In genomic region chr4:65242434-65242931, GRCm38 (mm10) we compare ENCODE assay signal across 10 mouse cellular contexts.
DNase-seq lines count a peak whose midpoint lies in the region; ATAC-seq and TF ChIP-seq lines count a peak whose summit lies in the region.
"Had no signal": no experiment of that assay in that cellular context is flagged by ENCODE, and none has a peak within 500 bp of the region (broad histone marks: within the 10 kb centered on the region; RNA-seq: fewer than 3 reads in every experiment).

No protein-coding gene starts in this region.

- no peak overlapping the region for H3K4me2 ChIP-seq in lung, embryonic 15.5 days
- H3K4me2 ChIP-seq: forebrain, embryonic 13.5 days; hindbrain, embryonic 15.5 days; liver, embryonic 11.5 days had no signal

- H3K4me3 ChIP-seq in lung, embryonic 15.5 days: no peak overlapping the region
- no peak overlapping the region for H3K4me3 ChIP-seq in lung, adult 2 months (replicated peaks; ENCODE audit: extremely low read depth, low read depth, low read length)
- no peak overlapping the region for H3K4me3 ChIP-seq in embryonic fibroblast, embryonic 13.5 days (ENCODE audit: insufficient read depth, low read length)
- no peak overlapping the region for H3K4me3 ChIP-seq in olfactory bulb, adult 2 months (ENCODE audit: insufficient read depth, low read depth, low read length)
- H3K4me3 ChIP-seq: forebrain, embryonic 13.5 days; hindbrain, embryonic 15.5 days had no signal

- no peak overlapping the region for H3K27ac ChIP-seq in lung, embryonic 15.5 days
- H3K27ac ChIP-seq in embryonic fibroblast, embryonic 13.5 days (ENCODE audit: insufficient read depth, low read length): peak overlapping the region; percentile 37; the same call in 1 of the 2 replicates
- H3K27ac ChIP-seq in olfactory bulb, adult 2 months (ENCODE audit: insufficient read depth, low read depth, low read length): peak overlapping the region; percentile 63; the same call in 1 of the 2 replicates
- H3K27ac ChIP-seq: forebrain, embryonic 13.5 days; hindbrain, embryonic 15.5 days had no signal

- no peaks in the 10 kb centered on the region; the same call in 1 of the 2 replicates for H3K4me1 ChIP-seq in lung, embryonic 15.5 days
- H3K4me1 ChIP-seq in lung, adult 2 months (ENCODE audit: control insufficient read depth, insufficient read depth, low read length): no peaks in the 10 kb centered on the region
- H3K4me1 ChIP-seq in embryonic fibroblast, embryonic 13.5 days (ENCODE audit: control insufficient read depth, insufficient read depth, low read length): peaks cover 10% of the 10 kb centered on the region
- peaks cover 8% of the 10 kb centered on the region for H3K4me1 ChIP-seq in olfactory bulb, adult 2 months (ENCODE audit: control insufficient read depth, insufficient read depth, low read length)
- H3K4me1 ChIP-seq: hindbrain, embryonic 15.5 days had no signal

- H3K9ac ChIP-seq in lung, embryonic 15.5 days: no peak overlapping the region
- H3K9ac ChIP-seq: forebrain, embryonic 13.5 days; hindbrain, embryonic 15.5 days had no signal

- TF ChIP-seq POLR2A in lung, adult 2 months (IDR thresholded peaks at IDR 0.05; ENCODE audit: borderline replicate concordance, extremely low read depth, low read depth, low read length): no peak
- TF ChIP-seq POLR2A in embryonic fibroblast, embryonic 13.5 days (IDR thresholded peaks at IDR 0.05; ENCODE audit: low read depth, low read length): no peak
- TF ChIP-seq POLR2A in olfactory bulb, adult 2 months (IDR thresholded peaks at IDR 0.05; ENCODE audit: insufficient read depth, low read depth, low read length): no peak

- WGBS in lung, embryonic 15.5 days: 7% methylated on average over 3 of the region's 3 CpGs
- 23% methylated on average over 3 of the region's 3 CpGs for WGBS in lung, adult 2 months
- WGBS in olfactory bulb, adult 2 months: 20% methylated on average over 3 of the region's 3 CpGs

- DNase-seq in lung, adult 2 months: no peak
- DNase-seq in adrenal gland, postnatal 10 days: peak; percentile 27
- DNase-seq in cerebellum, postnatal 36 days: no peak
- DNase-seq in right cerebral cortex, postnatal 10 days (ENCODE audit: low spot score in 2 of 2): no peak

- H3K27me3 ChIP-seq in lung, embryonic 15.5 days: no peaks in the 10 kb centered on the region
- H3K27me3 ChIP-seq: hindbrain, embryonic 15.5 days had no signal

- no peak for TF ChIP-seq CTCF in lung, adult 2 months (IDR thresholded peaks at IDR 0.05; ENCODE audit: insufficient read depth, low read length)
- TF ChIP-seq CTCF in embryonic fibroblast, embryonic 13.5 days (IDR thresholded peaks at IDR 0.05; ENCODE audit: borderline replicate concordance, insufficient read depth, low read length): no peak
- no peak for TF ChIP-seq CTCF in olfactory bulb, adult 2 months (IDR thresholded peaks at IDR 0.05; ENCODE audit: insufficient read depth, low read depth, low read length)

- no peaks in the 10 kb centered on the region for H3K36me3 ChIP-seq in lung, embryonic 15.5 days
- H3K36me3 ChIP-seq: hindbrain, embryonic 15.5 days had no signal

- no peaks in the 10 kb centered on the region for H3K9me3 ChIP-seq in lung, embryonic 15.5 days
- H3K9me3 ChIP-seq: forebrain, embryonic 13.5 days; hindbrain, embryonic 15.5 days had no signal

- peak; percentile 57; the same call in 1 of the 2 replicates for ATAC-seq in lung, embryonic 15.5 days (ENCODE audit: borderline replicate concordance, extremely low read depth, low FRiP score, low TSS enrichment)
- ATAC-seq: forebrain, embryonic 13.5 days had no signal
